Mouse (Mus musculus) CH12.LX (cell line): ENCODE measurements around the gene Dapk3. TPM values are rescaled to one million over a fixed set of nuclear protein-coding genes. Genes with fewer than 3 reads are reported as not detected.

ENCODE experiments used
- DNase-seq: peaks from one replicate; pipeline ENCODE4 v3.0.0-alpha.2; 2013; ENCODE audit errors: extremely low read depth
- H3K27ac ChIP-seq: 2 replicates; pipeline ENCODE4 v1.5.1; 2012; ENCODE audit warnings: low read depth, mild to moderate bottlenecking, control low read depth, moderate library complexity; ENCODE audit not compliant: insufficient read depth
- H3K27me3 ChIP-seq: replicated peaks from 2 replicates; pipeline ENCODE3; 2012; ENCODE audit warnings: inconsistent platforms
- H3K36me3 ChIP-seq, 2 experiments: replicated peaks in 1 of 2; 2 replicates each; pipeline versions ENCODE3 to v1.6.1; 2012; ENCODE audit warnings: inconsistent platforms in 1 of 2, low read length in 1 of 2, mild to moderate bottlenecking in 1 of 2, mixed read lengths in 1 of 2, moderate library complexity in 1 of 2; ENCODE audit not compliant: control insufficient read depth in 1 of 2, insufficient read depth in 1 of 2
- H3K4me1 ChIP-seq, 2 experiments: 2 replicates each; pipeline ENCODE4 v1.6.1; 2012; ENCODE audit warnings: inconsistent platforms in 1 of 2, moderate library complexity in 1 of 2; ENCODE audit not compliant: insufficient read depth in 2 of 2, control insufficient read depth in 1 of 2
- H3K4me2 ChIP-seq: 2 replicates; pipeline ENCODE4 v1.6.1; 2012; ENCODE audit warnings: low read depth, mild to moderate bottlenecking, control low read depth; ENCODE audit not compliant: poor library complexity, insufficient read depth, severe bottlenecking
- H3K4me3 ChIP-seq, 3 experiments: fragments of 150-350 bp in 1 of 3; sonication (generic) in 1 of 3; replicated peaks in 1 of 3; 2 replicates each; pipeline versions ENCODE3 to v1.5.1; 2011 to 2012; ENCODE audit warnings: low read depth in 2 of 3, low read length in 2 of 3, mild to moderate bottlenecking in 2 of 3, moderate library complexity in 2 of 3, control low read depth in 1 of 3, improper control_type of control experiment in 1 of 3, inconsistent platforms in 1 of 3, mixed read lengths in 1 of 3; ENCODE audit not compliant: poor library complexity in 1 of 3
- H3K79me2 ChIP-seq: replicated peaks from 2 replicates; pipeline ENCODE4 v1.6.1; 2012; ENCODE audit warnings: mild to moderate bottlenecking, moderate library complexity; ENCODE audit not compliant: control insufficient read depth, poor library complexity, insufficient read depth, severe bottlenecking; ENCODE audit errors: extremely low read depth
- H3K9ac ChIP-seq: 2 replicates; pipeline ENCODE4 v1.6.1; 2012; ENCODE audit warnings: low read depth, mild to moderate bottlenecking, control low read depth, moderate library complexity; ENCODE audit not compliant: insufficient read depth
- H3K9me3 ChIP-seq: replicated peaks from 2 replicates; pipeline ENCODE3; 2012; ENCODE audit warnings: low read length, inconsistent platforms, mixed read lengths
- BHLHE40 ChIP-seq: IDR thresholded peaks from 2 replicates; pipeline ENCODE4 v1.6.1; 2011; ENCODE audit warnings: mild to moderate bottlenecking, low read depth, low read length, improper control_type of control experiment
- CHD2 ChIP-seq: IDR thresholded peaks from 2 replicates; pipeline ENCODE4 v1.6.1; 2011; ENCODE audit warnings: low read length, improper control_type of control experiment
- CTCF ChIP-seq, 2 experiments: IDR thresholded peaks in 1 of 2; conservative IDR thresholded peaks in 1 of 2; 2 replicates each; pipeline ENCODE4 v1.5.1; 2011 to 2012; ENCODE audit warnings: low read depth in 2 of 2, low read length in 2 of 2, improper control_type of control experiment in 1 of 2, inconsistent platforms in 1 of 2, mild to moderate bottlenecking in 1 of 2, moderate library complexity in 1 of 2
- E2F4 ChIP-seq: IDR thresholded peaks from 2 replicates; pipeline ENCODE4 v1.6.1; 2011; ENCODE audit warnings: low read depth, low read length, improper control_type of control experiment; ENCODE audit not compliant: insufficient replicate concordance
- ELF1 ChIP-seq: IDR thresholded peaks from 2 replicates; pipeline ENCODE4 v1.6.1; 2014; ENCODE audit warnings: low read depth, mild to moderate bottlenecking, inconsistent platforms, low read length, improper control_type of control experiment
- EP300 ChIP-seq: IDR thresholded peaks from 2 replicates; pipeline ENCODE4 v1.6.1; 2011; ENCODE audit warnings: low read length, improper control_type of control experiment
- ETS1 ChIP-seq: conservative IDR thresholded peaks from 2 replicates; pipeline ENCODE4 v1.6.1; 2012; ENCODE audit warnings: low read depth, mild to moderate bottlenecking, inconsistent platforms, low read length, improper control_type of control experiment, moderate library complexity
- HCFC1 ChIP-seq: IDR thresholded peaks from 2 replicates; pipeline ENCODE4 v1.6.1; 2012; ENCODE audit warnings: low read depth, mild to moderate bottlenecking, inconsistent platforms, low read length, improper control_type of control experiment
- KAT2A ChIP-seq: IDR thresholded peaks from 2 replicates; pipeline ENCODE4 v1.6.1; 2012; ENCODE audit warnings: low read length, improper control_type of control experiment, inconsistent platforms; ENCODE audit not compliant: insufficient replicate concordance
- MEF2A ChIP-seq: IDR thresholded peaks from 2 replicates; pipeline ENCODE4 v1.6.1; 2014; ENCODE audit warnings: low read depth, mild to moderate bottlenecking, inconsistent platforms, low read length, improper control_type of control experiment, borderline replicate concordance
- MXI1 ChIP-seq: IDR thresholded peaks from 2 replicates; pipeline ENCODE4 v1.6.1; 2011; ENCODE audit warnings: mild to moderate bottlenecking, low read depth, low read length, improper control_type of control experiment
- MYC ChIP-seq: IDR thresholded peaks from 2 replicates; pipeline ENCODE4 v1.6.1; 2011; ENCODE audit warnings: low read depth, mild to moderate bottlenecking, improper control_type of control experiment, low read length
- PAX5 ChIP-seq: IDR thresholded peaks from 2 replicates; pipeline ENCODE4 v1.6.1; 2012; ENCODE audit warnings: low read length, inconsistent platforms, mixed read lengths
- POLR2A ChIP-seq: IDR thresholded peaks from 2 replicates; pipeline ENCODE4 v1.6.1; 2011; ENCODE audit warnings: low read depth, mild to moderate bottlenecking, improper control_type of control experiment, low read length
- RAD21 ChIP-seq: IDR thresholded peaks from 2 replicates; pipeline ENCODE4 v1.6.1; 2011; ENCODE audit warnings: low read depth, mild to moderate bottlenecking, low read length, improper control_type of control experiment, moderate library complexity
- RCOR1 ChIP-seq: conservative IDR thresholded peaks from 2 replicates; pipeline ENCODE4 v1.6.1; 2012; ENCODE audit warnings: low read depth, mild to moderate bottlenecking, inconsistent platforms, low read length, improper control_type of control experiment
- SIN3A ChIP-seq: IDR thresholded peaks from 2 replicates; pipeline ENCODE4 v1.6.1; 2012; ENCODE audit warnings: low read length, improper control_type of control experiment, inconsistent platforms
- SMC3 ChIP-seq: IDR thresholded peaks from 2 replicates; pipeline ENCODE4 v1.6.1; 2011; ENCODE audit warnings: low read depth, low read length, improper control_type of control experiment
- TCF12 ChIP-seq: IDR thresholded peaks from 2 replicates; pipeline ENCODE4 v1.6.1; 2014; ENCODE audit warnings: low read depth, mild to moderate bottlenecking, inconsistent platforms, low read length, improper control_type of control experiment
- UBTF ChIP-seq: IDR thresholded peaks from 2 replicates; pipeline ENCODE4 v1.6.1; 2012; ENCODE audit warnings: low read depth, mild to moderate bottlenecking, inconsistent platforms, low read length, improper control_type of control experiment, moderate library complexity
- USF1 ChIP-seq: IDR thresholded peaks from 2 replicates; pipeline ENCODE4 v1.6.1; 2014; ENCODE audit warnings: low read depth, mild to moderate bottlenecking, inconsistent platforms, low read length, improper control_type of control experiment
- ZC3H11A ChIP-seq: IDR thresholded peaks from 2 replicates; pipeline ENCODE4 v1.6.1; 2012; ENCODE audit warnings: low read depth, mild to moderate bottlenecking, inconsistent platforms, low read length, improper control_type of control experiment
- ZMIZ1 ChIP-seq: IDR thresholded peaks from 2 replicates; pipeline ENCODE4 v1.6.1; 2012; ENCODE audit warnings: low read depth, mild to moderate bottlenecking, inconsistent platforms, low read length, improper control_type of control experiment
- ZNF384 ChIP-seq: IDR thresholded peaks from 2 replicates; pipeline ENCODE4 v1.6.1; 2012; ENCODE audit warnings: low read depth, low read length, improper control_type of control experiment, inconsistent platforms
- dilution Hi-C: fragments of 300-500 bp; cut with MboI; formaldehyde crosslinking; loops from 2 replicates; pipeline ENCODE4 v1.14.3; 2020; ENCODE audit warnings: low sequenced_read_pairs; ENCODE audit not compliant: extremely low pct_unique_long_range_greater_than_20kb, extremely low pct_ligation_motif_present
- in situ Hi-C: fragments of 300-500 bp; cut with MboI; formaldehyde crosslinking; loops from 3 replicates; pipeline ENCODE4 v1.14.3; 2019; ENCODE audit warnings: low sequenced_read_pairs, low pct_ligation_motif_present, low pct_unique_long_range_greater_than_20kb, mixed read lengths
- polyA plus RNA-seq: library from polyadenylated mRNA; unstranded; fragments of >175 nt; gene quantifications from 2 replicates; pipeline ENCODE4 v1.2.1, GENCODE M21; 2012; ENCODE audit warnings: low read depth; ENCODE audit not compliant: insufficient read length
- total RNA-seq, 2 experiments: library from RNA; depleted of rRNA; stranded (reverse); fragments of 300-350 nt in 1 of 2; fragments of >200 nt in 1 of 2; gene quantifications; 2 replicates each; pipeline ENCODE4 v1.2.3; 2012 to 2014

Dapk3 gene
- total and polyA plus RNA-seq, 3 experiments: 25.4 to 46.2 (median 44.5) TPM

GRCm38 (mm10) chr10:81190912-81191321 lies 8.1 kb downstream of the Dapk3 start:
- H3K9ac ChIP-seq: no peak overlapping the region
- peaks cover 20 to 45% of the 10 kb centered on the region in 2 experiments for H3K4me1 ChIP-seq
- in situ Hi-C loops (loop anchor here (10.0 kb wide), 1 partner anchor 164 kb away; the partner anchor contains the start of genes Hmg20b and Mfsd12), dilution Hi-C loops (no loop called here)
- no peaks in the 10 kb centered on the region for H3K79me2 ChIP-seq
- H3K36me3 ChIP-seq: peaks cover 29 to 49% of the 10 kb centered on the region in 2 experiments
- DNase-seq: no peak
- no peak overlapping the region for H3K4me2 ChIP-seq
- H3K27ac ChIP-seq: no peak overlapping the region
- peaks cover 2% of the 10 kb centered on the region for H3K27me3 ChIP-seq
- H3K4me3 ChIP-seq: no peak overlapping the region
- no peaks in the 10 kb centered on the region for H3K9me3 ChIP-seq
- TF ChIP-seq ELF1 (no peak), RCOR1 (no peak), ETS1 (no peak), MYC (no peak), TCF12 (no peak), ZMIZ1 (no peak), SMC3 (no peak), BHLHE40 (no peak), PAX5 (no peak), CTCF (conservative IDR thresholded peaks at IDR 0.05 in 1 of 2, IDR thresholded peaks at IDR 0.05 in 1 of 2; ENCODE audit: low read depth in 2 of 2, low read length in 2 of 2) (peak in 1 of 2 experiments; percentile 29; a peak in 1 of 4 replicates), HCFC1 (no peak), RAD21 (peak; percentile 1), KAT2A (no peak)

GRCm38 (mm10) chr10:81191342-81191982 lies 8.7 kb downstream of the Dapk3 start:
- Histone ChIP-seq H3K36me3 (peaks cover 27 to 47% of the 10 kb centered on the region in 2 experiments), H3K79me2 (no peaks in the 10 kb centered on the region), H3K4me1 (peaks cover 23 to 50% of the 10 kb centered on the region in 2 experiments), H3K27me3 (peaks cover 3% of the 10 kb centered on the region), H3K9me3 (no peaks in the 10 kb centered on the region), H3K9ac (peak overlapping the region; percentile 67), H3K27ac (no peak overlapping the region), H3K4me2 (peak overlapping the region; percentile 65), H3K4me3 (peak overlapping the region in 1 of 3 experiments; percentile 59)
- dilution Hi-C loops (no loop called here), in situ Hi-C loops (loop anchor here (10.0 kb wide), 1 partner anchor 163 kb away; the partner anchor contains the start of genes Hmg20b and Mfsd12)
- no peak for TF ChIP-seq RCOR1
- no peak for TF ChIP-seq ZNF384
- TF ChIP-seq UBTF: no peak
- no peak for TF ChIP-seq MXI1
- no peak for TF ChIP-seq ETS1
- no peak for TF ChIP-seq MEF2A
- TF ChIP-seq CTCF (conservative IDR thresholded peaks at IDR 0.05 in 1 of 2, IDR thresholded peaks at IDR 0.05 in 1 of 2; ENCODE audit: low read depth in 2 of 2, low read length in 2 of 2): no peak
- no peak for TF ChIP-seq POLR2A
- no peak for TF ChIP-seq ZMIZ1
- no peak for TF ChIP-seq CHD2
- no peak for TF ChIP-seq E2F4
- TF ChIP-seq USF1: no peak
- no peak for TF ChIP-seq EP300
- no peak for TF ChIP-seq MYC
- TF ChIP-seq ZC3H11A: no peak
- TF ChIP-seq SIN3A: no peak
- no peak for DNase-seq
